Mouse (Mus musculus) spleen, postnatal 10 days (tissue): ENCODE results near the gene M6pr.

Experiments
- DNase-seq, 2 experiments: peaks; one replicate each; pipeline ENCODE4 v3.0.0; 2021 to 2022; ENCODE audit warnings: low spot score in 2 of 2

M6pr gene

GRCm38 (mm10) chr6:122308505-122309393, at the start of gene M6pr:
Gene M6pr (plus strand): TSS chr6:122308720.
- DNase-seq, result peak; percentile 85 to 91

- no peak for DNase-seq
These were observed 46.0 kb upstream of the M6pr start for GRCm38 (mm10) chr6:122262543-122262942.

DNA sequence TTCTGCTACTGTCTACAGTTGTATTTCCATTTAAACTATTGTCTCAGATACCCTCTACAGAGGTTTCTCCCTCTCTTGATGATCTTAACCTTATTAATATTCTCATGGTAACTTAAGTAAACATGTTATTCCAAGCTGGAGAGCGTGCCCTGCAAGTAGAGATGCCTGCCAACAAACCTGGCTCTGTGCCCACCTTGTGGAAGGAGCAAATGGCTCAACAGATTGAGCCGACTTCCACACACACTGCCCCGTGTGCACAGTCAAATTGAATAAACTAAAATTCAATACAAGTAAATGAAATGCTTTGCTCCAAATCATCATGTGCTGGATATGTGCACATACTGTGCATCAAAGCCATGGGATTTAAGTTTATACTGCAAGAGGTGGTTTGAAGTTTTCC, 40.0 kb upstream of the M6pr start:
- DNase-seq, result no peak

- no peak for DNase-seq
These were observed 39.4 kb upstream of the M6pr start for GRCm38 (mm10) chr6:122269170-122269569.

GRCm38 (mm10) chr6:122270152-122270551, 38.4 kb upstream of the M6pr start:
- no peak for DNase-seq

GRCm38 (mm10) chr6:122274546-122274945, 34.0 kb upstream of the M6pr start:
- no peak for DNase-seq

- DNase-seq, result no peak
These were observed 32.0 kb upstream of the M6pr start for GRCm38 (mm10) chr6:122276565-122276964.

DNA sequence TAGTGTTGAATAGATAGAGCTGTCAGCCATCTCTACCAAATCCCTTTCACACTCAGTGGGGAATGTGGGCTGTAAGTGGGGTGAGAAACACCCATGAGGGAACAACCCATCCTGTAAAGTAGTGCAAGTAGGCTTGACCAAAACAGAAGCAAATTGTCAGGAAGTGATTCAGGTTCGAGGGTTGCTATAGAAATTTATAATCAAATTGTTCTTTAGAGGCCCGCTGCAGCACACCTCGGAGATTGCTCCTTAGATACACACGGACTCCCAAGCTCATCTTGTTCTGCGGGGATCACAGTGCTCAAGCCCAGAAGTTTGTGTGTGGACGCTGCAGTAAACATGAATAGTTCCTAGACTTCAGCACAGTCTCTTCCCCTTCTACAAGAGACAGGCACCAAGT, 25.7 kb upstream of the M6pr start, which contains the start of gene Klrg1:
Gene Klrg1 (minus strand): TSS at position 101 of the 400 bp plus-strand sequence.
- no peak for DNase-seq

DNA sequence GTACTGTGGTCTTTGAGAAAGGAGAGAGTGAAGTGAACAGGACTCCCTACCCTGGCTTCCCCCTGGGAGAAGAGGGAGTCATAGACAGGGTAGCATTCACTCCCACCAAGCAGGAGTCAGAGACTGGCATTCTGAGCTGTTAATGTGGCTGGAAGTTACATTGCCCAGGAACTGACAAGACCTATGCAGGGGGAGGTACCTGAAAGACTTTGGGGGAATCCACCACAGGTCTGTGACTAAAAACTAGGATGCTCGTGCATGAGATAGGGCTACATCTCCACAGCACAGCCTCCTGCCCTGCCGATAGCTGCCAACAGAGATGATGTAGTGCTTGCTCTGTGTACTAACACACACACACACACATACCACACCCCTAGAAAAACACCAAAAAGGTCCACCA, 25.1 kb upstream of the M6pr start:
- no peak for DNase-seq

DNA sequence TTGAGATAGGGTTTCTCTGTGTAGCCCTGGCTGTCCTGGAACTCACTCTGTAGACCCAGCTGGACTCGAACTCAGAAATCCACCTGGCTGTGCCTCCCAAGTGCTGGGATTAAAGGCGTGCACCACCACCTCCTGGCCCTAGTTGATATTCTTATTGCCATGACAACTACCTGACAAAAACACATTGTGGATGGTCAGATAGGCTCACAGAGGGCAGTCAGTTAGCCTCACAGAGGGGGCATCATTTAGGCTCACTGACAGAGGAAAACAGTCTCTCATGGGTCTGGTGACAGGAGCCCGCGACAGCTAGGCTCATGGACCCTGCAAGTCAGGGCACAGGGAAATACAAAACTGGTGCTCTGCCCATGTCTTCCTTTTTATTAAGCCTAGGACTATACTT, 24.2 kb upstream of the M6pr start:
- no peak for DNase-seq

DNA sequence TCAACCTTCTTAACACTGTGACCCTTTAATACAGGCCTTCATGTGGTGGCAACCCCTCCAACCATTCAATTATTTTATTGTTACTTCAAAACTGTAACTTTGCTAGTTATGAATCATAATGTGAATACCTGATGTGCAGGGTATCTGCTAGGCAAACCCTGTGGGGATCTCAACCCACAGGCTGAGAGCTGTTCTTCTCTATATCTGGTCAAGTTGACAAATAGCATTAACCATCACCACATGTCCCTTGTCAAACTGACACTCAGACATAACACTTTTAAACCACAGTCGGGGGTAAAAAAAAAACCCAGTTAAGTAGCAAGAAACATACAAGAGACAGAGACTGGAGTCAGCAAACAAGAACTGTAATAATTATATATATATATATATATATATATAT, 23.7 kb upstream of the M6pr start:
- no peak for DNase-seq

DNA sequence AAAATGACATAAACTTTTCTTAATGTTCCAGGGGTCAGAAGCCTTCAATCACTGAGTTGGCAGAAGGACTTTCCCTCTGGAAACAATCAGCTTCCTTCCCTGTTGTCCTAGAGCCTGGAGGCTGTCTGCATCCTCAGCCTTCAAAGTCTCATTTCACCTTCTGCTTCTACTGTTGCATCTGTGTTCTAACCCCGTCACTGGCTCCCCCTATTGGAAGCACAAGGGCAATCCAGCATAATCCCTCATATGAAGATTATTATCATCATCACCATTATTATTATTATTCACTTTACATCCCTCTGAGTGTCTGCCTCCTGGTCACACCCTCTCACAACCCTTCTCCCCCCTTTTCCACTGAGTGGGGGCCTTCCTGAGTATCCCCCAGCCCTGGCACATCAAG, 20.3 kb upstream of the M6pr start:
- DNase-seq, result no peak

GRCm38 (mm10) chr6:122289313-122289712, 19.2 kb upstream of the M6pr start:
- no peak for DNase-seq

- no peak for DNase-seq
These were observed 18.3 kb upstream of the M6pr start for GRCm38 (mm10) chr6:122290253-122290652.

DNA sequence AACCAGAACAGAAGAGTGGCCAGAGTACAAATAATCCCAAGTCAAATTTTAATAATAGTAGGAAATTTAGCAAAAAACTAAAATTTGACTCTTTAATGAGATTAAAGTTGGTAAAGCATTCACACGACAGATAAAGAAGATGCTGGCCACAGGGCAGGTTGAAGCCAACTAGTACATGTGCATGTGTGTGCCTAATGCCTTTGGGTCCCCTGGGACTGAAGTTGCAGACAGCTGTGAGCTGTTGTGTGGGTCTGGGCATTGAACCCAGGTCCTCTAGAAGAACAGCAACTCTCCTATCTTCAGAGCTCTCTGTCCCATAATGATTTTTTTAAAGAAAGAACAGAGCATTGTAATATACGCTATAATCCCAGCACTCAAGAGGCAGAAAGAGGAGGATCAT, 17.3 kb upstream of the M6pr start:
- DNase-seq, result no peak

DNA sequence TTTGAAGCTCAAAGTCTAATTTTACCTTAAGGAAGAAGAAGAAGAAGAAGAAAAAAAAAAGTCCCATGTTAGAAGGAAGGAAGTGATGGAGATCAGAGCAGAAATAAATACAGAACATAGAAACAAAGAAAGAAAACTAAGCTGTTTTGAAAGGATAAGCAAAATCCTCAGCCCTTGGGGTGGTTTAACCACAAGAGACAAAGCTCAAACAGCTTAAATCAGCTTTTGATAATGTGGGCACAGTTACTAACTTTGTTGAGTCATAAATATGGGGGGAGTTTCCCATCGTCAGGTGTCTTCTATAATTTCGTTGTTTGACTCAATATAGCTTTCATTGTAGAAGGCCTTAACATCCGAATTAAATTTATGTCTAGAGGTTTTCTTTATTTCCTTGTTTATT, 16.8 kb upstream of the M6pr start:
- DNase-seq, result no peak

DNA sequence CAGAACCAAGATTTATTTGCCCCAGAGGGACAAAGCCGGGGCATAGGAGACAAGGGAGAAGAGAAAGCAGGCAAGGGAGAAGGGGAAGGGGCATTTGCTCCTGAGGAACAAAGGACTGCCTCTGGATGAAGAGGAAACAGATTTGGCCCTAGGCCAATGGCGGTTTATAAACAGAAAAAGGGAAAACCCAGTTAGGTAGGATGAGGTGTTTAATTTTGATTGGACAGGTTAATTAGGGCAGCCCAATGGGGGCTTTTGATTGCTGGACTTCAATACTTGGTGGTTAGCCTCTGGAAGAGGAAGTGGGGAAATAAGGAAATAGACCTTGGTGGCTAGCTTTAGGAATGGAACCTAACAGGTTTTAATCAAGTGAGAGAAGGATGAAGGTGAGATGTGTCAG, 16.3 kb upstream of the M6pr start:
- DNase-seq, result no peak

DNA sequence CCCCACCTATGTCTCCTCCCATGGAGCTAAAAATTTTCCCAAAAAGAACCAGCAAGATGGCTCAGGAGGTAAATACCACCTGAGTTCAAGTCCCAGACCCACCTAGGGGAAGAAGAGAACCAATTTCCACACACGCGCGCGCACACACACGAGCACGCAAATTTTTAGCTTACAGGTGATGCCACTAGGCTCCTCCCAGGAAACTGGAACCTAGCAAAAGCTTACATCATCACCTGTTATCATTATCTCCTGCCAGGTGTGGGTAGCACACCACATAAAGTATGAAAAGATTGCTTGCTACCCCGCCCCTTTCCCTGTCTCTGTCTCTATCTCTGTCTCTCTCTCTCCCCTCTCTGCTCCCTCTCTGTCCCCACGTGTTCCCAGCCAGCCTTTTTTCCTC, 15.4 kb upstream of the M6pr start:
- no peak for DNase-seq

- no peak for DNase-seq
These were observed 14.7 kb upstream of the M6pr start for GRCm38 (mm10) chr6:122293796-122294195.

DNA sequence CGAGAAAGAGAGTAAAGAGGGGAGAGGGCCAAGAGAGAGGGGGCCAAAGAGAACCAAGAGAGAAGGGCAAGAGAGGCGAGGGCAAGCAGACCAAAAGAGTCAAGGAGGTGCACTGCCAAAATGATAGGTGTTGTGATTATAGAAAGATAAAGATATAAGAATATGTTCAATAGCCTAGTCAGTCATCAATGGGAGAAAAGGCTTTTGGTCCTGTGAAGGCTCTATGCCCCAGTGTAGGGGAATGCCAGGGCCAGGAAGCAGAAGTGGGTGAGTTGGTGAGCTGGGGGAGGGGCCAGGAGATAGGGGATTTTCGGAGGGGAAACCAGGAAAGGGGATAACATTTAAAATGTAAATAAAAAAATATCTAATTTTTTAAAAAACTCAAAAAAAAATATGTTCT, 14.2 kb upstream of the M6pr start:
- DNase-seq, result no peak

- DNase-seq, result no peak
These were observed 13.3 kb upstream of the M6pr start for GRCm38 (mm10) chr6:122295242-122295641.

- DNase-seq, result no peak
These were observed 11.6 kb upstream of the M6pr start for GRCm38 (mm10) chr6:122296918-122297278.

DNA sequence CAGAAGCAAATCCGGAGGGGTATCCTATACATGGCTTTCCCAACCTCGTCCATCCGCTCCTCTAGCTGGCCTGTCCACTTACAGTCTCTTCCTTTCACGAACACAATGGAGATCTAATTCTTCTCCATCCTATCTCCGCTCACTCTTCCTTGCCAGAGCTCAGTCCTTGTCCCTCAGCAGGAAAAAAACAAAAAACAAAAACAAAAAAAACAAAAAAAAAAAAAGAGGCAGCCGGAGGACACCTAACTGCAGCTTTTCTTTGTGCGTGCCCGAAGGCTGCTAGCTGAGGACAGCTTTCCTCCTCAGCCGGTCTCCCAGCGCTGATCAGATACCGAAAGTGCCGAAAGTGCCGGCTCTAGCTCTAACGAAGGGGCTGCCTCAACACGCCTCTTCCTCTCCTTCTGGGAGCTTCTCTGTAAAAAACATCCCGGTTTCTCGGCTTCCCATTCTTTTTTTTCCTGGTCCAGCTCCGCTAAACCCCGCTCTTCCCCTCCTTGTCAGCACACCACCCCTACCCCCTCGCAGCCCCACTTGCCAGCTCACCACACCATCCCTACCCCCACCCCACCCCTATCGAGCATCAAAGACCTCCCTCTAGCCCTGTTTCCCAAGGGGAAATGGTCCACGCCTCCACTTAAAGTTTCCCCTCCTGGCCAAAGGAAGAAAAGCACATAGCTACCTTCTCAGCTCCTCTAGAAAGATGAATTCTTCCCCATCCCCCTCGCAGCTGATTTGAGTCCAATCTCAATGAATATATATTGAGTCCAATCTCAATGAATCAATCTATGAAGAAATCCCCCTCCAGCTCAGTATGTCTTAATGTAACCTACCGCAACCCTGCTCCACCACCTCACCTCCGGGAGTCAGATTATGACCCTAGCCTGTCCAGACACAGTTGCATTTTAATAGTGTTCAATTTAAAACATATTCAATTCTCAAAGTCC, 11.0 kb upstream of the M6pr start:
- DNase-seq, result no peak
